26 mouse cellular contexts compared by ENCODE assay signal in genomic region chr4:72351985-72352384, GRCm38 (mm10).
A peak's percentile ranks its signal among the peaks of the same experiment; 100 is the strongest.
DNase-seq lines count a peak whose midpoint lies in the region; ATAC-seq lines count a peak whose summit lies in the region.
"Had no signal": no experiment of that assay in that cellular context is flagged by ENCODE, and none has a peak within 500 bp of the region (broad histone marks: within the 10 kb centered on the region; RNA-seq: fewer than 3 reads in every experiment).

No protein-coding gene starts in this region.

- WGBS in forebrain, embryonic 11.5 days = 66% methylated on average over 1 of the region's 1 CpGs
- 76% methylated on average over 1 of the region's 1 CpGs for WGBS in forebrain, embryonic 10.5 days
- WGBS in midbrain, embryonic 13.5 days = 48% methylated on average over 1 of the region's 1 CpGs
- 41% methylated on average over 1 of the region's 1 CpGs for WGBS in midbrain, embryonic 16.5 days

- H3K36me3 ChIP-seq in forebrain, embryonic 11.5 days (ENCODE audit: control insufficient read depth, insufficient read depth, low read length) = no peaks in the 10 kb centered on the region
- no peaks in the 10 kb centered on the region for H3K36me3 ChIP-seq in forebrain, embryonic 10.5 days (replicated peaks)
- H3K36me3 ChIP-seq in midbrain, embryonic 13.5 days = no peaks in the 10 kb centered on the region
- H3K36me3 ChIP-seq in midbrain, embryonic 16.5 days (ENCODE audit: control insufficient read depth, insufficient read depth, low read length) = no peaks in the 10 kb centered on the region
- H3K36me3 ChIP-seq: embryonic facial prominence, embryonic 13.5 days; heart, embryonic 12.5 days; hindbrain, embryonic 10.5 days had no signal

- no peak overlapping the region for H3K9ac ChIP-seq in forebrain, embryonic 11.5 days (ENCODE audit: low read length)
- H3K9ac ChIP-seq in midbrain, embryonic 13.5 days (replicated peaks) = no peak overlapping the region
- H3K9ac ChIP-seq in midbrain, embryonic 16.5 days (ENCODE audit: low read depth, low read length) = no peak overlapping the region
- H3K9ac ChIP-seq: embryonic facial prominence, embryonic 13.5 days; heart, embryonic 12.5 days; liver, postnatal 0 days had no signal

- H3K4me1 ChIP-seq in forebrain, embryonic 11.5 days (replicated peaks; ENCODE audit: control insufficient read depth, insufficient read depth, low read length) = no peaks in the 10 kb centered on the region
- no peaks in the 10 kb centered on the region for H3K4me1 ChIP-seq in forebrain, embryonic 10.5 days
- 0 out of 2 replicates have a peak, but pooled peaks cover 2% of the 10 kb centered on the region for H3K4me1 ChIP-seq in midbrain, embryonic 13.5 days (replicated peaks)
- H3K4me1 ChIP-seq in midbrain, embryonic 16.5 days (ENCODE audit: control insufficient read depth, insufficient read depth, low read length) = no peaks in the 10 kb centered on the region
- H3K4me1 ChIP-seq: embryonic facial prominence, embryonic 13.5 days; heart, embryonic 12.5 days; hindbrain, embryonic 10.5 days had no signal

- intact Hi-C loops in left cerebral cortex, postnatal 14 days (cut with DNase I) = no loop called here

- H3K27ac ChIP-seq in forebrain, embryonic 11.5 days (ENCODE audit: low read depth, low read length) = no peak overlapping the region
- H3K27ac ChIP-seq in forebrain, embryonic 10.5 days = no peak overlapping the region
- no peak overlapping the region for H3K27ac ChIP-seq in midbrain, embryonic 13.5 days
- no peak overlapping the region for H3K27ac ChIP-seq in midbrain, embryonic 16.5 days (ENCODE audit: low read length)
- H3K27ac ChIP-seq: embryonic facial prominence, embryonic 13.5 days; hindbrain, embryonic 10.5 days; layer of hippocampus, adult 2 months; stomach, postnatal 0 days had no signal

- no peak overlapping the region for H3K4me3 ChIP-seq in forebrain, embryonic 11.5 days (ENCODE audit: low read depth, low read length)
- no peak overlapping the region for H3K4me3 ChIP-seq in forebrain, embryonic 10.5 days
- H3K4me3 ChIP-seq in midbrain, embryonic 13.5 days (replicated peaks) = no peak overlapping the region
- no peak overlapping the region for H3K4me3 ChIP-seq in midbrain, embryonic 16.5 days (ENCODE audit: low read depth, low read length)
- H3K4me3 ChIP-seq: embryonic facial prominence, embryonic 13.5 days; heart, embryonic 12.5 days; hindbrain, embryonic 10.5 days; layer of hippocampus, adult 2 months had no signal

- 0 out of 2 replicates have a peak, but pooled peaks have one; percentile 36 for ATAC-seq in forebrain, embryonic 11.5 days (replicated peaks; ENCODE audit: low FRiP score)
- peak; percentile 30; the same call in 1 of the 2 replicates for ATAC-seq in midbrain, embryonic 13.5 days
- no peak for ATAC-seq in midbrain, embryonic 16.5 days
- ATAC-seq: CD4-positive, CD25-positive, alpha-beta regulatory T cell, adult 4 months; intestine, postnatal 0 days; liver, postnatal 0 days had no signal

- H3K9me3 ChIP-seq in forebrain, embryonic 11.5 days (ENCODE audit: control insufficient read depth, low read length) = no peaks in the 10 kb centered on the region
- no peaks in the 10 kb centered on the region for H3K9me3 ChIP-seq in forebrain, embryonic 10.5 days
- H3K9me3 ChIP-seq in midbrain, embryonic 13.5 days = no peaks in the 10 kb centered on the region
- H3K9me3 ChIP-seq in midbrain, embryonic 16.5 days (replicated peaks; ENCODE audit: control insufficient read depth, low read length, poor library complexity, severe bottlenecking) = no peaks in the 10 kb centered on the region
- H3K9me3 ChIP-seq: embryonic facial prominence, embryonic 13.5 days; heart, embryonic 12.5 days; hindbrain, embryonic 10.5 days had no signal

- H3K27me3 ChIP-seq in forebrain, embryonic 11.5 days (ENCODE audit: control insufficient read depth, insufficient read depth, low read length) = no peaks in the 10 kb centered on the region
- H3K27me3 ChIP-seq in forebrain, embryonic 10.5 days (ENCODE audit: poor library complexity, severe bottlenecking) = no peaks in the 10 kb centered on the region
- no peaks in the 10 kb centered on the region for H3K27me3 ChIP-seq in midbrain, embryonic 13.5 days
- no peaks in the 10 kb centered on the region for H3K27me3 ChIP-seq in midbrain, embryonic 16.5 days (ENCODE audit: control insufficient read depth, insufficient read depth, low read depth, low read length)
- H3K27me3 ChIP-seq: embryonic facial prominence, embryonic 13.5 days; heart, embryonic 12.5 days had no signal

- no peak overlapping the region for H3K4me2 ChIP-seq in forebrain, embryonic 11.5 days (ENCODE audit: low read depth, low read length, severe bottlenecking)
- H3K4me2 ChIP-seq in midbrain, embryonic 13.5 days (replicated peaks) = no peak overlapping the region
- no peak overlapping the region for H3K4me2 ChIP-seq in midbrain, embryonic 16.5 days (ENCODE audit: low read length)
- H3K4me2 ChIP-seq: embryonic facial prominence, embryonic 13.5 days; heart, embryonic 12.5 days; liver, embryonic 11.5 days had no signal

- no peak for DNase-seq in forebrain, embryonic 11.5 days (ENCODE audit: low spot score)
- DNase-seq in forebrain, embryonic 10.5 days (ENCODE audit: extremely low spot score, low spot score) = no peak
- peak; percentile 4 to 15 for DNase-seq in left cerebral cortex, postnatal 14 days (ENCODE audit: low spot score in 2 of 2)
- no peak for DNase-seq in left cerebral cortex, adult 11 months (ENCODE audit: low spot score)
- peak; percentile 21 to 30 for DNase-seq in right cerebral cortex, postnatal 10 days (ENCODE audit: low spot score in 2 of 2)
- DNase-seq in right cerebral cortex, postnatal 14 days = no peak
- DNase-seq: adrenal gland, postnatal 36 days; cerebellum, adult 11-12 months; cerebellum, postnatal 25 days; gastrocnemius, postnatal 25 days; heart, adult 18-20 months; heart, postnatal 10 days; kidney, postnatal 25 days; liver, postnatal 0 days; lung, postnatal 14 days; midbrain, embryonic 14.5 days had no signal

Comparison
In these comparisons a context has a peak if more than half of its experiments do, and no peak if none do; other contexts are left out.
1. DNase-seq: peak in left cerebral cortex, postnatal 14 days (2 of 2) and right cerebral cortex, postnatal 10 days (2 of 2); none in forebrain, embryonic 11.5 days (single experiment), forebrain, embryonic 10.5 days (single experiment), left cerebral cortex, adult 11 months (single experiment) and right cerebral cortex, postnatal 14 days (single experiment).